Mouse (Mus musculus) left cerebral cortex, postnatal 4 days (tissue): ENCODE measurements around the gene Lamb2. TPM values are rescaled to one million over a fixed set of nuclear protein-coding genes. Genes with fewer than 3 reads are reported as not detected.

Experiments
- DNase-seq: peaks from one replicate; pipeline ENCODE4 v3.0.0-alpha.2; 2022
- intact Hi-C: fragments of 180-260 bp; cut with DNase I; formaldehyde crosslinking; loops from one replicate; pipeline ENCODE4 v1.15.1; 2025
- total RNA-seq, 2 experiments: library from RNA; stranded (reverse); gene quantifications; 2 replicates each; pipeline ENCODE4 v1.2.3; 2021

Gene Lamb2
- total RNA-seq, result 10 to 100 TPM; 29.2 to 29.9 TPM

DNA sequence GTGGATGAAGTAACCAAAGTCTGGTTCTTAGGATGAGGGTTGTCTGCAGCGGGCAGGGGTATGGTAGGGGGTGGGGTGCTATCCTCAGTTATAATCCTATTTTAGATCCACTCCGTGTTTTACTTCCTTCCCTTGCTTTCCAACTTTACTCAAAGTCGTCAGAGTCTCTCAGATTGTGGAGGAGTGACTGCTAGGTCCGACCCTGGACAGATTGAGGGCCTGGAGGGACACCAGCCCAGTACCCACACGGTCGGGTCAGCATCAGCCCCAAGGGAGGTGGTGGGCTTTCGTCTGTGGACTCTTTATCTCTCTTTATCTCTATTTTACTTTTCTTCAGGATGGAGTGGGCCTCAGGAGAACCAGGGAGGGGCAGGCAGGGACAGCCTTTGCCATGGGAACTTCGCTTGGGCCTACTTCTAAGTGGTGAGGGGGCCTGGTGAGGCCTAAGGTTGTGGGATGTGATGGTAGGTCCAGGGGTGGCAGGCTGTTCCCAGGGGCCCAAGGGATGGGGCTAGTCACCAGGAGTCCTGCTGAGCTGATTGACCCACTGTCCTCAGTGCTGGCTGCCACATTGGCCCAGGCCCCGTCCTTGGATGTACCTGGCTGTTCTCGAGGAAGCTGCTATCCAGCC, at the start of gene Lamb2:
Gene Lamb2 (plus strand): TSS at position 16 of the 631 bp plus-strand sequence.
- intact Hi-C loops, result no loop called here
- no peak for DNase-seq

DNA sequence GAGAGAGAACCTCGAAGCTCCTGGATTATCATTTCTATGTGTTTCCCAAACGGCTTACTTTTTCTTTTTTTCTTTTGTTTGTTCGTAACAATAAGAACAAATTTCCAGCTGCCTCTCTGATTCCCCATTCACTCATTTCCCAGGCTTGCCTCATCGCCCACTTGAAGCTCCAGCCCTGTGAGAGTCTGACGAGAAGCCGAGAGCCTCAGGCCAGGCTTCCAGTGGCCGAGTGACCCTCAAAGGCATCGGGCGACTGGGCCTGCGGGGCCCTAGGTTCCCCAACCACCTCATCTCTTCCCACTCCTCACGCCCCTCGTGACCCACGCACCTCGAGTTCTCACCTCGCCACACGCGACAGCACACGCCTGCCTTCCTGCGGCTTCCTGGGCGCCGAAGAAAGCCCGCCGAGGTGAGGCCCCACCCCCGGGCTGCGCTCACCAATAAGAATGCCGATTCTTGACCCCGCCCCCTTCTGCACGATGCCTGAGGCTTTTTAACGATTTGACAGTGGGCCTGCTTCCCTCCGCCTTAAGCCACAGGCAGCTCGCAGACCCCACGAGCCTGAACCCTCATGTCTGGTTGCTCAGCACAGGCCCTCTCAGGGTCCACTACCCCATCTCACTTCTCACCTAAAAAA, 48.0 kb upstream of the Lamb2 start:
- DNase-seq, result peak; percentile 15
- intact Hi-C loops, result no loop called here

GRCm38 (mm10) chr9:108436182-108436581, 43.4 kb upstream of the Lamb2 start, which contains the start of gene BC048562:
Gene BC048562, plus strand, starts transcription at chr9:108436482.
- no peak for DNase-seq
- intact Hi-C loops, result no loop called here

GRCm38 (mm10) chr9:108439176-108439575, 40.4 kb upstream of the Lamb2 start:
- peak; percentile 63 for DNase-seq
- intact Hi-C loops, result no loop called here

- no peak for DNase-seq
- intact Hi-C loops, result no loop called here
Measured at GRCm38 (mm10) chr9:108440485-108440884, 39.1 kb upstream of the Lamb2 start.

GRCm38 (mm10) chr9:108441236-108441919, 38.2 kb upstream of the Lamb2 start:
- intact Hi-C loops, result no loop called here
- no peak for DNase-seq

DNA sequence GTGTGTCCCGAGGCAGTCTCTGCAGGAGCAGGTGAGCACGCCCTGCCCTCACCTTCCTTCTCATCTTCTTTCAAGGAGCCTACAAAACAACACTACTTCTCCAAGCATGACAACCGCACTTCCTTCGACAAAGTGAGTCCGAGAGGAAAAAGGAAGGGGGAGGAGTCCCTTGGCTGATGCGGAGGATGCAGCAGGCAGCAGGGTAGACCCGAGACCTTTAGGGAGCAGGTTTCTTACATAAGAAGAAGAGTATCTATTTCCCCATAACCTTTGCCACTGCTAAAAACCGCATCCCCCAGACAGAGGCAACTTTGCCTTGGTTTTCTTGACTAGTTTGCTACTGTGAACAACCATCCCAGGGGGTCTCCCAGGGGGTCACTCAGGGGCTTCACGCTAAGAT, 34.4 kb upstream of the Lamb2 start:
- DNase-seq, result no peak
- intact Hi-C loops, result no loop called here

GRCm38 (mm10) chr9:108449860-108450259, 29.7 kb upstream of the Lamb2 start:
- intact Hi-C loops, result loop anchor here (5.0 kb wide), 1 partner anchor 48 kb away; no protein-coding TSS in a partner anchor
- peak; percentile 82 for DNase-seq

- peak; percentile 68 for DNase-seq
- intact Hi-C loops, result loop anchor here (5.0 kb wide), 1 partner anchor 48 kb away; no protein-coding TSS in a partner anchor
Measured at GRCm38 (mm10) chr9:108450292-108451169, 29.0 kb upstream of the Lamb2 start.

DNA sequence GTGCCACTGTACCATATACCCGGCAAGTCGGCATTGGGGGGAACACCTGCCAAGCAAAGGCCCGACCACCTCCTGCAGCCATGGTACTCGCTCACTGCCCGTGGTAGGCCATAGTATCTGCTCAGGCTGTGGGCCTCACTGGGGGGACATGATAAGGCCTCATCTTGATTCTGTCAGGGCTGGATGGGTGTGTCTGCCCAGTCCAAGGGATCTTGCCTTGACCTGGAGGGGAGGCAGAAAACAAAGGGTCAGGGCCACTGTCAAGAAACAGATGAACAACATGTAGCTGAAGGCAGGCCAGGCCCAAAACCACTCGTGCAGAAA, 28.4 kb upstream of the Lamb2 start:
- intact Hi-C loops, result loop anchor here (5.0 kb wide), 1 partner anchor 49 kb away; no protein-coding TSS in a partner anchor
- no peak for DNase-seq

DNA sequence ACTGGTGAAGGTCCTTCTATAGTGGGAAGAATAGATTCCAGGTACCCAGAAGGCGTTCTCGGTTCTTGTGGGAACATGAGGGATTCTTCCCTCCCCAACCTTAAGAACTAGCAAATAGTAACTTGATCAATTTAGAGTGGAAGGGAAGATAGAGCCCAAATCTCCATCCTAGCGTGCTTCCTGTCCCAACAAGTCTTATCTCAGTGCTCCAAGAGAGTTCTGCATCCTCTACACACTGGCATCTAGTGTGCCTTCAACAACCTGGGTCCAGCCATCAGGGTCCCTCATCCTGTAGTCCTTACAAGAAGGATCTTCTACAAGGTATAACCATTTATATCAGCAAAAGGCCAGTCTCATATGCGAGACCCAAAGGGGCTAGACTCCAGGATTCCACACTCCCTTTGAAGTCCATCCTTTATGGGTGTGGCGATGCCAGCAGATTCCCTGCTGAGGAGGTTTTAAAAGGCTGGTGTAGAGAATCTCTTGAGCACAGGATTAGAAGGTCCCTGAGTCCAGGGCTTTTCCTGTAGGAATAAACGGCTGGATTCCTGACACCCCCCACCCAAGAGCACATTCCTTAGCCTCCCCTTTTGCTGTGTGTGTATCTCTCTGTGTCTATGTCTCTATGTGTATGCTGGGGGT, 27.9 kb upstream of the Lamb2 start:
- DNase-seq, result no peak
- intact Hi-C loops, result loop anchor here (5.0 kb wide), 1 partner anchor 49 kb away; no protein-coding TSS in a partner anchor

DNA sequence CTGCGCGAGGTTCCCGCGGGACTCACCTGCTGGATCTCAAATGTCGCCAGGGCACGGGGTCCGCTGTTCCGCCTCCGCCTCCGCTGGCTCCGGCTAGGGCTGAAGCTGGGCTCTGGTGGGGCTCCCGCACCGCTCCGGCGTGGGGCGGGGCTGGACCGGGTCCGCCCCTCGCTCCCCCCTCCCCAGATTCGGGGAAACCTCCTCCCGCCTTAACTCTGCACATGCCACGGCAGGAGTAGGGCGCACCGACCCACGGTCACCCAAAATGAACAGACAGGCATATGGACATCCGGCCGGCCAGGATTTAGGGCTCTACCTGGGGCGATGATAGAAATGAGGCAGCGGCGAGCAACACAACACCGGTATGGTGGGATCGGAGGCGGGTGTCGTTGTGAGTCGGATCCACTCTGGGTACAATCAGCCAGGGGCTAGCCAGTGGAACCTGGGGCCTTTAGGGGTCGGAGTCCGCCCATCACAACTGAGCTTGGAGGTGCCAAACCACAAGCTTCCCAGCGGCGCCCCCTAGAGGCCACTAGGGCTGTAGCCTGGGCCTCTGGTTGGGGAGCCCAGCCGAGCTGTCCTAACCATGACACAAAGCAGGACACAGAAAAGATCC, 27.1 kb upstream of the Lamb2 start:
- intact Hi-C loops, result loop anchor here (5.0 kb wide), 1 partner anchor 50 kb away; no protein-coding TSS in a partner anchor
- peak; percentile 95 for DNase-seq

GRCm38 (mm10) chr9:108452911-108453310, 26.6 kb upstream of the Lamb2 start:
- intact Hi-C loops, result loop anchor here (5.0 kb wide), 1 partner anchor 51 kb away; no protein-coding TSS in a partner anchor
- DNase-seq, result no peak

DNA sequence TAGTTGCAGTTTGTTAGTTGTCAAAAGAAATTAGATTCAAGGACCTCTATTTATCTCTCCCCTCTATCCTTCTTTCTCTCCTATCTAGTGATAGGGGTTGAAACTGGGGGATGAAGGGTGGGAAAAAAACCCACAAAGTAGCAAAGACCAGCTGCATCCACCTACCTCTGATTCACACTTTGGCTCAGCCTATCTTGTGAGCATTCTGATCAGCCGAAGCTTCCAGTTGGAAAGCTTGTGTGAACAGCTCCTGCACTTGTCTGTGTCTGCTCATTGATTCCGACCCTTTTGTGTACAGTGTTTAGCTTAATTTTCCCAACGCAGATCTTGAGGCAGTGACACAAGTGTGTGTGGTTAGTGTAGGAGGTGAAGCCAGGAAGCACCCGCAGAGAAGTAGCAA, 26.1 kb upstream of the Lamb2 start:
- intact Hi-C loops, result loop anchor here (5.0 kb wide), 1 partner anchor 51 kb away; no protein-coding TSS in a partner anchor
- no peak for DNase-seq

GRCm38 (mm10) chr9:108454429-108454828, 25.1 kb upstream of the Lamb2 start:
- DNase-seq, result no peak
- intact Hi-C loops, result loop anchor here (5.0 kb wide), 1 partner anchor 52 kb away; no protein-coding TSS in a partner anchor

GRCm38 (mm10) chr9:108455747-108456571, 23.6 kb upstream of the Lamb2 start:
- intact Hi-C loops, result no loop called here
- no peak for DNase-seq

DNA sequence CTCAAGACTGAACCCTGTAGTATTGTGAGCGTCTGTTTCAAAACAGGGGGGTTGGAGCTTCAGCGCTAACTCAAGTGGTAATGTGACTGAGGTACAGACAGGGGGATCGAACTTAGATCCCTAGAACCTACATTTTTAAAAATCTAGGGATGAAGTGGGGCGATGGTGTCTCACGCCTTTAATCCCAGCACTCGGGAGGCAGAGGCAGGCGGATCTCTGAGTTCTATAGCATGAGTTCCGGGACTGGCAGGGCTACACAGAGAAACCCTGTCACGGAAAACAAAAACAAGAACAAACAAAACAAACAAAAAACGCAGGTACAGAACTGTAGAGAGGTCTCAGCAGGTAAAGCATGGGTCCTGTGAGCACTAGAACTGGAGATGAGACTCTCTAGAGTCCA, 22.6 kb upstream of the Lamb2 start:
- intact Hi-C loops, result no loop called here
- DNase-seq, result no peak

DNA sequence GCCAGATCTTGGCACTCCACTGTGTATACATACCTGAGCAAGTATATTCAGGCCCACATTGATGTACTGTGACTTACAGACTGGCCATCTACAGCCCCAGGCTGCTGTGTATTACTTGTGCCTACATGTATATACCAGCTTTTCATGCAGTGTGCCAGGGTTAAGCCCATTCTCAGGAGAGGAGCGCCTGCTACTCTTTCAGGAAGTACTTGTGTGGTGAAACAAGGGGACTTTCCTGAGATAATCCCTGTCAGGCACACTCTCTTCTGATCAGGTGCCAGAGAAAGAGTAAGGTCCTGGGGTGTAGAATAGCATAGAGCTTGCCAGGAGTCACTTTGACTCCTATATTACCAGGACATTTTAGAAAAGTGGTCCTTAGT, 19.6 kb upstream of the Lamb2 start:
- intact Hi-C loops, result no loop called here
- DNase-seq, result no peak
